Comparison of ENCODE assay signal across 14 mouse cellular contexts in the genomic region with DNA sequence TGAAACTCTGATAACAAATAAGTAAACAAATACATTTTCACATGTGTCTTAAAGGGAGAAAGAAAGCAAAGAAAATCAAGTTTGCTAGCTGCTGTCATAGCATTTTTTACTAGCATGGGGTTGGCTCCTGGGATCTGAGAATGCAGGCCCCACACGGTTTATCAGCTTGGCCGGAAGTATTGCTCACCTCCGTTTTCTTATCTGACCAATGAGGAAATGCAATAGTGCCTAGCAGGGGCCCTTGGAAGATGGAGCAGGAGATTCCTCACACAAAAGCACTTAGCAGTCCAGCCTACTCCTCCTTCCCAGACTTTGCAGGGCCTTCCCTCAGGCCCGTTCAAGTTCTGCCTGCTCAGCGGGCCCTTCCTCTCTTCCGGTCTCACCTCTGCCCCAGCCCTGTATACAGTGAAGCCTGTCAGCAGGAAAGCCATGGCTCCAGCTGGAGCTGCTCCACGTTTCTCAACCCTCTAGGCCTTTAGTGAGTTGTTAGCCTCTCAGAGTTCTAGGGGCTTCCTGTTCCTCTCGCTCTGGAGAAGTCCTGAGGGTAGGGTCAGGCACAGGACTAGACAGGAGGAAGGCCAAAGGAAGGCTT.
DNase-seq lines count a peak whose midpoint lies in the region; ATAC-seq lines count a peak whose summit lies in the region.
"Had no signal": no experiment of that assay in that cellular context is flagged by ENCODE, and none has a peak within 500 bp of the region (broad histone marks: within the 10 kb centered on the region; RNA-seq: fewer than 3 reads in every experiment).

No protein-coding gene starts in this region.

- WGBS in heart, embryonic 15.5 days, result 42% methylated on average over 8 of the region's 8 CpGs

- H3K27me3 ChIP-seq in heart, embryonic 15.5 days, result peaks cover 18% of the 10 kb centered on the region; the same call in 1 of the 2 replicates
- H3K27me3 ChIP-seq: liver, embryonic 12.5 days had no signal

- H3K4me3 ChIP-seq in heart, embryonic 15.5 days, result no peak overlapping the region
- H3K4me3 ChIP-seq: hindbrain, embryonic 13.5 days; liver, embryonic 12.5 days had no signal

- 0 out of 2 replicates have a peak overlapping the region, but pooled peaks have one; percentile 8 for H3K27ac ChIP-seq in heart, embryonic 15.5 days
- H3K27ac ChIP-seq: hindbrain, embryonic 13.5 days; liver, embryonic 12.5 days had no signal

- intact Hi-C loops in heart, postnatal 14 days (cut with DNase I), result no loop called here

- DNase-seq in heart, postnatal 14 days, result no peak
- DNase-seq in kidney, postnatal 14 days, result peak; percentile 21
- DNase-seq in kidney, adult 18-20 months, result no peak
- DNase-seq in 416B (ENCODE audit: low read depth), result peak; percentile 91
- DNase-seq in T-cell, adult 2 months (ENCODE audit: low spot score), result no peak
- DNase-seq: cerebellum, adult 9-10 months; gastrocnemius, postnatal 10 days; midbrain, embryonic 14.5 days; retina, postnatal 1 day; thymus, postnatal 4 days had no signal

- H3K36me3 ChIP-seq in heart, embryonic 15.5 days, result no peaks in the 10 kb centered on the region
- H3K36me3 ChIP-seq: hindbrain, embryonic 13.5 days; liver, embryonic 12.5 days had no signal

- no peak overlapping the region for H3K4me2 ChIP-seq in heart, embryonic 15.5 days
- H3K4me2 ChIP-seq: hindbrain, embryonic 13.5 days; liver, embryonic 12.5 days had no signal

- no peaks in the 10 kb centered on the region for H3K9me3 ChIP-seq in heart, embryonic 15.5 days (replicated peaks)

- H3K4me1 ChIP-seq in heart, embryonic 15.5 days (replicated peaks), result peaks cover 7% of the 10 kb centered on the region; the same call in 1 of the 2 replicates

- no peak for ATAC-seq in heart, embryonic 15.5 days (replicated peaks; ENCODE audit: insufficient number of reproducible peaks, insufficient read depth, low FRiP score, low read depth)
- 0 out of 2 replicates have a peak, but pooled peaks have one; percentile 32 for ATAC-seq in common myeloid progenitor, adult 5-6 weeks (replicated peaks; ENCODE audit: low read depth, poor library complexity, severe bottlenecking)
- ATAC-seq: liver, embryonic 12.5 days had no signal

- no peak overlapping the region for H3K9ac ChIP-seq in heart, embryonic 15.5 days
- H3K9ac ChIP-seq: hindbrain, embryonic 13.5 days; liver, embryonic 12.5 days had no signal

Comparison
In these comparisons a context has a peak if more than half of its experiments do, and no peak if none do; other contexts are left out.
1. DNase-seq: peak in kidney, postnatal 14 days (single experiment) and 416B (single experiment); none in heart, postnatal 14 days (0 of 2), kidney, adult 18-20 months (single experiment) and T-cell, adult 2 months (single experiment).